Mouse (Mus musculus): ENCODE results near the gene Tenm4.

Tenm4 gene

GRCm38 (mm10) chr7:96647657-96648056, 476.6 kb downstream of the Tenm4 start:
- DNase-seq (ENCODE audit: low read depth, low spot score), result no peak

GRCm38 (mm10) chr7:96648606-96649005, 477.6 kb downstream of the Tenm4 start:
- no peak for DNase-seq (ENCODE audit: low read depth, low spot score)

GRCm38 (mm10) chr7:96649171-96649570, 478.1 kb downstream of the Tenm4 start:
- DNase-seq (ENCODE audit: low read depth, low spot score), result no peak

GRCm38 (mm10) chr7:96650435-96650834, 479.4 kb downstream of the Tenm4 start:
- DNase-seq (ENCODE audit: low read depth, low spot score), result no peak

GRCm38 (mm10) chr7:96651055-96651454, 480.0 kb downstream of the Tenm4 start:
- no peak for DNase-seq (ENCODE audit: low read depth, low spot score)

GRCm38 (mm10) chr7:96651626-96652341, 480.7 kb downstream of the Tenm4 start:
- no peak for DNase-seq (ENCODE audit: low read depth, low spot score)

GRCm38 (mm10) chr7:96652844-96653243, 481.8 kb downstream of the Tenm4 start:
- no peak for DNase-seq (ENCODE audit: low read depth, low spot score)

- DNase-seq (ENCODE audit: low read depth, low spot score), result peak; percentile 17
Measured at GRCm38 (mm10) chr7:96654206-96654605, 483.2 kb downstream of the Tenm4 start.

- DNase-seq (ENCODE audit: low read depth, low spot score), result no peak
Measured at GRCm38 (mm10) chr7:96655096-96655716, 484.2 kb downstream of the Tenm4 start.

- no peak for DNase-seq (ENCODE audit: low read depth, low spot score)
Measured at GRCm38 (mm10) chr7:96657101-96657830, 486.2 kb downstream of the Tenm4 start.

GRCm38 (mm10) chr7:96657857-96658580, 487.0 kb downstream of the Tenm4 start:
- peak; percentile 76 for DNase-seq (ENCODE audit: low read depth, low spot score)

- no peak for DNase-seq (ENCODE audit: low read depth, low spot score)
Measured at GRCm38 (mm10) chr7:96660907-96661306, 489.9 kb downstream of the Tenm4 start.

- DNase-seq (ENCODE audit: low read depth, low spot score), result no peak
Measured at GRCm38 (mm10) chr7:96661352-96662169, 490.5 kb downstream of the Tenm4 start.

- no peak for DNase-seq (ENCODE audit: low read depth, low spot score)
Measured at GRCm38 (mm10) chr7:96663336-96663735, 492.3 kb downstream of the Tenm4 start.

- no peak for DNase-seq (ENCODE audit: low read depth, low spot score)
Measured at GRCm38 (mm10) chr7:96666366-96666896, 495.4 kb downstream of the Tenm4 start.

GRCm38 (mm10) chr7:96667688-96668087, 496.6 kb downstream of the Tenm4 start:
- no peak for DNase-seq (ENCODE audit: low read depth, low spot score)

GRCm38 (mm10) chr7:96670095-96670494, 499.0 kb downstream of the Tenm4 start:
- no peak for DNase-seq (ENCODE audit: low read depth, low spot score)

GRCm38 (mm10) chr7:96672322-96672914, 501.4 kb downstream of the Tenm4 start:
- DNase-seq (ENCODE audit: low read depth, low spot score), result no peak

GRCm38 (mm10) chr7:96677082-96677481, 506.0 kb downstream of the Tenm4 start:
- no peak for DNase-seq (ENCODE audit: low read depth, low spot score)

GRCm38 (mm10) chr7:96678236-96678635, 507.2 kb downstream of the Tenm4 start:
- DNase-seq (ENCODE audit: low read depth, low spot score), result no peak
